Mouse (Mus musculus) mesoderm, embryonic 11.5 days (tissue): ENCODE measurements around the gene Camta1.
A peak's percentile ranks its signal among the peaks of the same experiment; 100 is the strongest.

ENCODE experiments used
- DNase-seq: peaks from one replicate; pipeline ENCODE4 v3.0.0-alpha.2; 2012; ENCODE audit warnings: low read depth, low spot score

The Camta1 gene

GRCm38 (mm10) chr4:151779962-151780459 is 81.7 kb downstream of the Camta1 start:
- DNase-seq: no peak

GRCm38 (mm10) chr4:151778511-151778910 is 83.2 kb downstream of the Camta1 start:
- DNase-seq: peak; percentile 33

DNA sequence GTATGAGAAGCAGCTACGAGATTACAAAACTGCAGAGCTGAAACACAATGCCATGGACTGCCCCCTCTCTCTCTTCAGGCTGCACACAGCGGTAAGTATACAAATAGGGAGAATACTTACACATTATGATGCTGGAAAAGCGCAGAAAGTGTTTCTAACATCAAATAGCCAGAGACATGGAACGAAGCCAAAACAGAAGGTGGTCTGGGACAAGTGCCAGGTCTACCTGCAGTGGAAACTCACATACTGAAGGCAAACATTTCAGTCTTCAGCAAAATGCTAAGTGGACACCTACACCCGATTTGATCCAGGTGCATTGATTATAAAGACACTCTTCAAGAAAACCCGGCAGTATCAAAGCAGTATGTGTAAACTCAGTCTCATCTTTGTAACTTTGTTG is 84.2 kb downstream of the Camta1 start:
- no peak for DNase-seq

DNA sequence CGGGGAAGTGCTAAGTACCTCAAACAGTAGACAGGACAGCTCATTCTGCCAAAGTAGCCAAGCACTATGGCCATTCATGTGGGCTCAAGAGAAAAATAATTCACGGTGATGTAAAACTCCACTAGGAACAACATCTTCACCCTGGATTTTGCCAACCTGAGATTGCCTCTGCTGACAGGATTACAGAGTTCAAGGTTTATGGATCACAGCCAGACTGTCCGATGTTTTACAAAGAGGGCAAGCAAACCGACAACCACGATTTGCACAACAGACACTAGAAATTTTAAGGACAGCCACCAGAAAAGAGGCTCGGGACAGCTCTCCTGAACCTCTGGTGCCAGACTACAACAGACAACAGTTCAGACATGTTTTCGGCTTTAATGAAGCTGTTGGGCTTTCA is 86.2 kb downstream of the Camta1 start:
- DNase-seq: no peak

DNA sequence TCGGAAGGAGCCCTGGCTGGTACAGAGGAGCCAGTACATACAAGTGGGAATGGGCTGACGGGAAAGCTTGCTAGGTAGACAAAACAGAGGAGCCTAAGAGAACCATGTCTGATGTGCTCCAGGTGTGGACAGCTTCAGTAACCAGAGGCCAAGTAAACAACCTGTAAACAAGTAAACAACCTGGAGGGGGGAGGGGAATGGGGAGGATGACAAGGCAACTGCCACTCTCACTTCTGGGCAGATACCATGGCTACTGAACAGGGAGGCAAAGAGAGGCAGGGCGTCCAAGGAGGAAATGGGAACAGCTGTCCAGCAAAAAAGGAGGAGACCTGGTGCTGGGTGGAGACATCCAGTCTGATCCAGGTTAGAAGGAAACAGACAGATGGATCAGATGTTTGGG is 88.0 kb downstream of the Camta1 start:
- DNase-seq: no peak

- DNase-seq: no peak
Observed at GRCm38 (mm10) chr4:151773007-151773406, 88.7 kb downstream of the Camta1 start.

- no peak for DNase-seq
Observed at GRCm38 (mm10) chr4:151770697-151771096, 91.0 kb downstream of the Camta1 start.

GRCm38 (mm10) chr4:151767786-151768185 is 93.9 kb downstream of the Camta1 start:
- DNase-seq: no peak

DNA sequence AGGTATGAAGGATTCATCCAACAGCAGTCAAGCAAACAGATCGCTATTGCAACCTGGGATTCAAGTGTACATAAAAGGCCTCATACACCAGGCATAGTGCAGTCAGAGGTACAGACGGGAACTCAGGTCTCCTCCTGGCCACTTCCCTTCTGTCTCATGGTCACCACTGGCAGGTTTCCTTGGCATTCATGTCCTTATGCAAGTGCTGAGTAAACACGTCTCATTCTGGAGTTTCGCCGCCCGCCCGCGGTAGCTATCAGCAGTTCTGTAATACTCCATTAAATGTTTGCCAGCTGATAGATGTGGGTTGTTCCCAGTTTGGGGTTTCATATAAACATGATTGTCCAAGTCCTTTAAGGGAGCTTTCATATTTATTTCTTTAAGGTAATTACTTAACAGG is 94.3 kb downstream of the Camta1 start:
- DNase-seq: no peak

- no peak for DNase-seq
Observed at GRCm38 (mm10) chr4:151765376-151765775, 96.3 kb downstream of the Camta1 start.

GRCm38 (mm10) chr4:151763928-151764327 is 97.7 kb downstream of the Camta1 start:
- DNase-seq: peak; percentile 69

- no peak for DNase-seq
Observed at GRCm38 (mm10) chr4:151759095-151759494, 102.6 kb downstream of the Camta1 start.

DNA sequence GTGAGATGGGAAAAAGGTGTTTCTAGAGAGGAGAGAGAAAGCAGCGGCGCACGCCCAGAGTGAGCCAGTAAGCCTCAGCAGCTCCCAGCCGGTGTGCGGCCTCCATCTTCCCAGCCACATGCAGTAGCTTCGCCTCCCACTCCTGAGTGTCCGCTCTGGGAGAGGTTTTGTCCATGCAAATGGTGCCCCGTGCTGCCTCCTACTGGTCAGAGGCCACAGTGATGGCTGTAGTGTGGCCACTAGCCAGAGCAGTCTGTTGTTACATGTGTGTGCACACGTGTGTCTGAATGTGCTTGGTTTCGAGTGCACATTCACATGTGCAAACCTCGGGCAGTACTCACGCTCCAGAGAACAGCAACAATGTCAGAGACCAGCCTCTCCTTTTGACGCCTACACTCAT is 103.3 kb downstream of the Camta1 start:
- no peak for DNase-seq

DNA sequence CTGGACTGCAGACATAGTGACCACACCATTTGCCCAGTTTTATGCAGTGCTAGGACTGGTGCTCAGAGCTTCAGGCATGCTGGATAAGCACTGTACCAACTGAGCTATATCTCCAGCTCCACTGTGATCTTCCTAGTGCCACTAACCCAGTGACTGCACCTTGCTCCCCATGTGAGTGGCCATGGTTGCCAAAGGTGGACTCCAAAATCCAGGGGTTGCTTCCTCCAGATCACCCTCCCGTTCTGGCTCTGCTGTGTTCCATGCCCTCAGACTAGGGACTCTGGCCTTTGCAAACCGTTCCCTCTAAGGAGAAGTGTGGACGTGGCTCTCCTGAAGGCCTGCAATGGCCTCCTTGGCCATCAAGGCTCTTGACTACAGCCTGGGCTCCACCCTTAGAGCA is 104.4 kb downstream of the Camta1 start:
- DNase-seq: no peak

DNA sequence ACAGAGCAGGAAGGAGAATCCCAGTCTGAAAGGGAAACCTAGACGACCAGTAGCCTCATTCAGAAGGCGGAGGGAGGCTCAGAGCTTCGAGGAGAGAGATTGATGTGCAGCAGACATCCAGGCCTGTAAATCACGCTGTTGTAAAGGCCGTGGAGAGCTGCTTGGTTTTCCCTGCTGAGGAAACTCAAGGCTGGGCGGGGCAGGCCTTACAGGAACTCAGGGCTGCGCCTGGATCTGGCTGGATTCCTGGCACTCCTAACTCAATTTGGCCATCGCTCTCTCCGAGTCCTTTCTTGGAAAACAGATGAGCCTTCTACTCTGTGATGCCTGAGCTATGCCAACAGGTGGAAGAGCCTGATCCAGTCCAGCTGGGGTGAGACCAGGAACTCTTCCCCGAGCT is 105.3 kb downstream of the Camta1 start:
- peak; percentile 52 for DNase-seq

DNA sequence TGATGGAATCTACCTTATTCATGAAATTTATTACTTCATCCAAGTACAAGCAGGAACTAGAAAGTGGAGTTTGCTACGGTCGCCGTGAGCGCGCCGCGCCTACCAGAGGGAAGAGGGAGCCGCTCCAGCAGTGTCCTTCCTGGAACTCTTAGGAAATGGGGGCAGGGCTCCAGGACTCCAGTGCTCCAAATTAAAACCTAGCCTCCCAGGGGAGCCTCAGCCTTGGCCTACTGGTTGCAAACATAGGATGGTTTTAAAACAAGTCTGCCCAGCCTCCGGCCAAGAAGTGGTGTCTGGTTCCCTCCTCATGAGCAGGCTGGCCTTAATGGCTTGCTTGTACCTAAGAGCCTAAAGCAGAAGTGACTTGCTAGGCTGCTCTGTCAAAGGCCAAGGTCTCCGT is 108.4 kb downstream of the Camta1 start:
- no peak for DNase-seq

GRCm38 (mm10) chr4:151752551-151752950 is 109.1 kb downstream of the Camta1 start:
- DNase-seq: peak; percentile 34

- no peak for DNase-seq
Observed at GRCm38 (mm10) chr4:151751270-151751945, 110.3 kb downstream of the Camta1 start.

- no peak for DNase-seq
Observed at GRCm38 (mm10) chr4:151747723-151748122, 114.0 kb downstream of the Camta1 start.

GRCm38 (mm10) chr4:151746002-151746606 is 115.6 kb downstream of the Camta1 start:
- no peak for DNase-seq

DNA sequence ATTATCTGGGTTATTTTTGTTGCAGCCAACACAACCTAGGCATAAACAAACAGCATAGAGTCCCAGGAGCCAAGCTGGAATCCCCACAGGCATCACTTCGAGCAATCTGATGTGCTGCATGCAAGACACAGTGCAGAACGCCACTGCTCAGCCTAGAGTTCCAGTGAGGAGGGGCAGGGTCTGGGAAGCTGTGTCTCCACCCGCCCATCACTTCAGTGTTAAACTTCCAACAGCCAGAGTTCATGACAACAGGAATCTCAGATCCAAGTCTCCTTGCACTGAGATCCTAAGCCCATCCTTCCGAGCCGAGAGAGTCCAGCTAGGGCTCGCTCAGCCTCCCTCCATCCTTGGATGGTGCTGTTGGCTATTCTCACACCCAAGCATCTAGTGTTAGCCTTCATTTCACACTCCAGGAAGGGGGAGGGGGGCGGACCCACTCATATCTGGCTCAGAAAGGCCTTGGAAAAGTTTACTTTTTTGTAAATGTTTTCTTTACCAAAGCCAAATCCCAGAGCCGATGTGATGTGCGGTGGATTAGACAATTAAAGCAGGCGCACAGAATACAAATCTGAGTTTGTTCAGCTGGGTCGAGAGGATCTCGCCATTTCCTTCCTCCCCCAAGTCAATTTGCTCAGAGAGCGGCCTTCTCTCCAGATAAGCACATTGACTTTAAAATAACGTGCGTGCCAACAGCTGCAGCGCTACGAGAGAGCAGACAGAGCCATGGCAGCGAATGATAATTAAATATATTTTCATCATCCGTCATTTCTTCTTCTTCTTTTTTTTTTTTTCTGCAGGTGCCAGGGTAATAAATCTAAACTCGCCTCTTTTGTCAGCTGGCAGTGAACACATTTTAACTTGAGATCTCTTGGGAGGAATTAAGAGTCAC is 120.2 kb downstream of the Camta1 start:
- DNase-seq: no peak

DNA sequence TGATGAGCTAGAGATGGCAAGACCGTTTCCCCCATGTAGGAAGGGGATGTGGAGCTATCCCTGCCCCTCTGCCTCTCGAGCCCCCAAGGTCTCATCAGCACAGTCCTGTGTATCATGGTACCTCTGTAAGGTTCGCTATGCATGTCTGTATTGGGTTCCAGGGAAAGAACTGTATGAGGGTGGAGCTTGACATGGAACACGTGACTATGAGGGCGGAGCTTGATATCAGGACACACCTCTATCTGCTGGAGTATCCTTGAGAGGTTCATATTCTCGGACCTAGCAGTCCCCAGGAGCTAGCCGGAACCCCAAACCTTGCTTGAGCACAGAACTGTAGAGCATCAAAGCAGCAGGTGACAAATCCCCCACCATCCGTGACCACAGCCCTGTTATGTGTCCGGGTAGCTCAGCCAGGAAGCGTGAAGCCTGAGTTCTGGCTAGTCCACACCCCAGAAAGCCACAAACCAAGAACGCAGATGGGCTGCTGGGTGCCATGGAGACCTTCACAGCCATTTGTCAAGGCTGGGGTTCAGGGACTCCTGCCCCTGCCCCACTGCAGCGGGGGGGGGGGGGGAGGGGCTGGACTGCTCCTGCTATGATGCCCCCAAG is 122.2 kb downstream of the Camta1 start:
- DNase-seq: no peak
